Mouse (Mus musculus): ENCODE measurements around the gene Zmym1. TPM values are rescaled to one million over a fixed set of nuclear protein-coding genes. Genes with fewer than 3 reads are reported as not detected.
"Not testable (repeated sequence)": the region's sequence is repeated elsewhere in the genome, so short reads cannot be mapped to it uniquely, and the experiment has no call there.

The Zmym1 gene
- total RNA-seq, 4 experiments from 2014 or later, result 10.6 to 14.6 (median 12.9) TPM

DNA sequence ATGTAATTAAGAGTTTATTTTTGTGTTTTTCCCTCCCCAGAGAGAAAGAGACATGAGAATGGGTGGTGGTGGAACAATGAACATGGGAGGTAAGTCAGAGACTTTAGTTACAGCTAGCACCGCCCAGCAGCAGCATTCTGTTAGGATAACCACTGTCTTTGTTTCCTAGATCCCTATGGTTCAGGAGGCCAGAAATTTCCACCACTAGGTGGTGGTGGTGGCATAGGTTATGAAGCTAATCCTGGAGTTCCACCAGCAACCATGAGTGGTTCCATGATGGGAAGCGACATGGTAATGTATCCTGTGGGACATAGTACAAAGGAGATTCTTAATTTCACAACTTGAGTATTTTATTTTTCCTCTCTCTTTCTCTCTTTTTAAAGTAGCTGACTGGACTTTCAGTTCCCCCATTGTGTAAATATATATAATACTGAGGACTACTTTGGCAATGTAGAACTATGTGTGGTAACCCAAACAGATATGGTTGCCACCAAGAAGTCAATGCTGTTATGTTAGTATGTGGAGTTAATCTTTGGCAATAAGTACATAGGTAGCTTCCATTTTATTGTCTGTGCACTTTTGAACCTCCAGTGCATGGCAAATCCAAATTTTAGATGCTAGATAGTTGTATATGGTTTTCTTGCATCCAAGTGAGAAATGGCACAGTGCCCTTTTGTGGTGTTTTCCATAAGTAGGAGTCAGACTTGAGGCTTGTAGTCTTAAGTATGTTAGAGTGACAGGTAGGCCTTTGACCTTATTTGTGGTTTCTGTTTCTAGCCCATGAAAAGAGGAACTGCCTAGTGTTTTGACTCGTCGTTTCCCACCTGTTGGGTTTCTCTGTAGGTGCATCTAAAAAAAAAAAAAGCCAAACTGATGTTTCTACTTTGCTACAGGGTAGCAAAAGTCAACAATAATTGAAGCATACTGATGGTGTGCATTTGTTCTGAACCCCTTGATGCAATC lies 33.4 kb downstream of the Zmym1 start:
- DNase-seq (ENCODE audit: low spot score in 2 of 2), result no peak

DNA sequence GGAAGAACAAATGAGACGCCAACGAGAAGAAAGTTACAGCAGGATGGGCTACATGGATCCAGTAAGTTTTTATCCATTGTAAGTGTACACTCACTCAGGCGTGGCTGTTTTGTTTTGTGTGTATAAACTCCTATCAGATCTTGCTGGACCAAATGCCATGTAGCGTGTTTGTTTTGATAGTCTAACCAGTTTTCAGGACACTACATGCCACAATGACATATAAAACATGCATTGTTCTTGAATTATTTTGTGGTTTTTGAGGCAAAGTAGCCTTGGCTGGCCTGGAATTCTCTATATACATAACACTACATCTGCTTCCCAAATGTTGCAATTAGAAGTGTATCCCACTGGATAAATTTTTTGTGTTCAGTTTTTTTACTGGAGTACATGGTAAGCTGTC lies 34.1 kb downstream of the Zmym1 start:
- DNase-seq (ENCODE audit: low spot score in 2 of 2), result no peak

DNA sequence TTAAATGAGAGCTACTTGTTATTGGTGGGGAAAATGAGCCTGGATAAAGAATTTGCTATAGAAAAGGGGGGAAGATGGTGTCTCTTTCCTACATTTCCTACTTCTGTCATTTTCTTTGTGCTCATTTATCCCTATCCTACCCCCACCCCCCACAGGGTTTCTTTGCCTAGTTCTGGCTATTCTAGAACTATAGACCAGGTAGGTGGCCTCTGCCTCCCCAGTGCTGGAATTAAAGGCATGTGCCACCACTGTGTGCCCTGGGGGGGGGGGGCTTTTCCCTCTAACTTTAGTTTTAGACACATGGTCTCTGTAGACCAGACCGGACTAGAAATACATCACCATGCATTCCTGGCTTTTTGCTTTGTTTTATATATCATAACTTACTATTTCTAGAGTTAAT lies 36.7 kb downstream of the Zmym1 start:
- DNase-seq (ENCODE audit: low spot score in 2 of 2), result no peak

DNA sequence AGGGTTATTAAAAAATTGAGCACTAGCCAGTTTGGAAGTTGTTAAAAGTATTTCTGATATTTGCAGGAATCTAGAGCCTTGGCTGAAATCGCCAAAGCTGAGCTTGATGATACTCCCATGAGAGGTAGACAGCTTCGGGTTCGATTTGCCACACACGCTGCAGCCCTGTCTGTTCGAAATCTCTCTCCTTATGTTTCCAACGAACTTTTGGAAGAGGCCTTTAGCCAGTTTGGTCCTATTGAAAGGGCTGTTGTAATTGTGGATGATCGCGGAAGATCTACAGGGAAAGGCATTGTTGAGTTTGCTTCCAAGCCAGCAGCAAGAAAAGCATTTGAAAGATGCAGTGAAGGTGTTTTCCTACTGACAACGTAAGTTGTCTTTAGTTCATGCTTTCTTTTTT lies 37.8 kb downstream of the Zmym1 start:
- no peak for DNase-seq (ENCODE audit: low spot score in 2 of 2)

DNA sequence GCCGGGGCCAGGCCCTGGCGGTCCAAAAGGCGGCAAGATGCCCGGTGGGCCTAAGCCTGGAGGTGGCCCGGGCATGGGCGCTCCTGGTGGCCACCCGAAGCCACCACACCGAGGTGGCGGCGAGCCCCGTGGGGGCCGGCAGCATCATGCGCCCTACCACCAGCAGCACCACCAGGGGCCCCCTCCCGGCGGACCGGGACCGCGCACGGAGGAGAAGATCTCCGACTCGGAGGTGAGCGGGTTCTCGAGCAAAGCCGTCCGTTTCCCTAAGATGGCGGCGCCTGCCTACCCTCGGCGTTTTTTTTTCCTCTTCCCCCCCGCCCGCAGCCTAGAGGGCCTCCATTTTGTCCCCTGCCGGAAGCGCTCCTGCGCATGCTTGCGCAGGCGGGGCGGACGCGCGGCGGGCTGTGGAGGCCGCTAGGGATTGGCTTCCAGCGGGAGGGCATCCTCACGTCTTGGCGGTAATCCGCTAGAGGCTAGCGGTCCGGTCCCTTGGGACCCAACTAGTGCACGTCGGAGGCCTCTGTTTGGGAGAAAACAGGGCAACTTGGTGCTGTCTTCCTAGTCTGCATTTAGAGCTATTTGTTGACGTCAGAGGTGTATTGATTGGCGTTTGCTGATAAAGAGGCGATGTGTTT lies 38.8 kb downstream of the Zmym1 start:
- DNase-seq (ENCODE audit: low spot score in 2 of 2), result peak; percentile 65 to 81

DNA sequence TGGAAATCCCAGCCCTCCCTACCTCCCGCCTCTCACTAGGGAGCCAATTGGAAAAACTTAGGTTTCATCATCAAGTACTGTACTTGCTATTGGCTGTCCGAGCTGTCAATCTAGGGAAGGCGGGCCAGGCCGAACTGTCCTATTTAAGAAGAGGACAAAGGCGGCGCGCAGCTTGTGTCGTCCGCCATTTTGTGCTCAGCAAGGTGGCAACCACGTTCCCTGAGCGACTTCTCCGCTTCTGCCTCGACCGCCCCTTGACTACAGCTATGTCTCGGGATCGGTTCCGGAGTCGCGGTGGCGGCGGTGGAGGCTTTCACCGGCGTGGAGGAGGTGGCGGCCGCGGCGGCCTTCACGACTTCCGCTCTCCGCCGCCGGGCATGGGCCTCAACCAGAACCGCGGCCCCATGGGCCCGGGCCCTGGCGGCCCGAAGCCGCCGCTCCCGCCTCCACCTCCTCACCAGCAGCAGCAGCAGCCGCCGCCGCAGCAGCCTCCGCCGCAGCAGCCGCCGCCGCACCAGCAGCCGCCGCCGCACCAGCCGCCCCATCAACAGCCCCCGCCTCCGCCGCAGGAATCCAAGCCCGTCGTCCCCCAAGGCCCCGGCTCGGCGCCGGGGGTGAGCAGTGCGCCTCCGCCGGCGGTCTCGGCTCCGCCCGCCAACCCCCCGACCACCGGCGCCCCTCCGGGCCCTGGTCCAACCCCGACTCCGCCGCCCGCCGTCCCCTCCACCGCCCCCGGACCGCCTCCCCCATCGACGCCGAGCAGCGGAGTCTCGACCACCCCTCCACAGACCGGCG lies 39.6 kb downstream of the Zmym1 start, which contains the start of gene Sfpq:
Sfpq (plus strand) TSS at position 174 of the 795 bp plus-strand sequence.
- peak; percentile 97 to 100 for DNase-seq (ENCODE audit: low spot score in 2 of 2)

DNA sequence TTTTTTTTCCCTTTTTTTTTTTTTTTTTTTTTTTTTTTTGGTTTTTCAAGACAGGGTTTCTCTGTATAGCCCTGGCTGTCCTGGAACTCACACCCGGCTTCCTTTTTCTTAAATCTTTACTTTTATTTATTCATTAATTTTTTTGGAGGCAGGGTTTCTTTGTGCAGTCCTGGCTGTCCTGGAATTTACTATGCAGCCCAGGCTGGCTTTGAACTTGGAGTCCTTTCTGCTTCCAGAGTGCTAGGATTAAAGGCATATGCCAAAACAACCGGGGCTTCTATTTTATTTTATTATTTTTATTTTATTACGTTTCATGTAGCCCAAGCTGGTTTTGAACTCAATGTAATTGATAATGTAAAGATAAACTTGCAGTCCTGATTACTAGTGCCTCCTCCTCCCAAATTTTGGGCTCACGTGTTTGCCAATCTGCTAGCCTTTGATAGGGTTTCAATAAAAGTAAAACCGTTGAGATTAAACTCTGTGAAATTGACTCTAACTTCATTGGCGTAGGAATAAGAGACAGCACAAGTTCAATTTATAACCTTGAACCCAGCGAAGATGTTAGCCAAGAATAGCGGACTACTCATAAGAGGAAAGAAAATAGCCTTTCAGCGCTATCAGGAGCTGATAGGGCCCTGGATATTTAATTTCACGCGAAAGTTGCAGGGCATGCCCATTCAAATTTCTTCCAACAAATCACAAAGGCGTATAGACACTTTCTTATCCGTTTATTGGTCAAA lies 40.4 kb downstream of the Zmym1 start:
- no peak for DNase-seq (ENCODE audit: low spot score in 2 of 2)

DNA sequence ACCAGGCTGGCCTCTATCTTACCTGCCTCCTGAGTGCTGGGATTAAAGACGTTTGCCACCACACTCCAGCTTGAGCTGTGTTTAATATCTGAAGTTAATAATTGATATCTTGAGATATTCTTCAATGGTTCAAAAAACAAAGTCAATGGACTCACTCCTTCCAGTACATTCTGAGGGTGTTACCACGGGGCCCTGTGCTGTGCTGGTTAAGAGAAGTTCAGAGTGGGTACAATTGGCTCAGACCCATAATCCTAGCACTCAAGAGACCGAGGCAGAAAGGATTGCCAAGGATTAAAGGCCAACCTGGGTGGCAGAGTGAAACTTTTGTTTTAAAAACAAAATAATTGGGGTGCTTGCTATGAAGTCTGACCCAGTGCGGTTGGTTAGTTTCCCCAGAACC lies 44.6 kb downstream of the Zmym1 start:
- no peak for DNase-seq (ENCODE audit: low spot score in 2 of 2)

DNA sequence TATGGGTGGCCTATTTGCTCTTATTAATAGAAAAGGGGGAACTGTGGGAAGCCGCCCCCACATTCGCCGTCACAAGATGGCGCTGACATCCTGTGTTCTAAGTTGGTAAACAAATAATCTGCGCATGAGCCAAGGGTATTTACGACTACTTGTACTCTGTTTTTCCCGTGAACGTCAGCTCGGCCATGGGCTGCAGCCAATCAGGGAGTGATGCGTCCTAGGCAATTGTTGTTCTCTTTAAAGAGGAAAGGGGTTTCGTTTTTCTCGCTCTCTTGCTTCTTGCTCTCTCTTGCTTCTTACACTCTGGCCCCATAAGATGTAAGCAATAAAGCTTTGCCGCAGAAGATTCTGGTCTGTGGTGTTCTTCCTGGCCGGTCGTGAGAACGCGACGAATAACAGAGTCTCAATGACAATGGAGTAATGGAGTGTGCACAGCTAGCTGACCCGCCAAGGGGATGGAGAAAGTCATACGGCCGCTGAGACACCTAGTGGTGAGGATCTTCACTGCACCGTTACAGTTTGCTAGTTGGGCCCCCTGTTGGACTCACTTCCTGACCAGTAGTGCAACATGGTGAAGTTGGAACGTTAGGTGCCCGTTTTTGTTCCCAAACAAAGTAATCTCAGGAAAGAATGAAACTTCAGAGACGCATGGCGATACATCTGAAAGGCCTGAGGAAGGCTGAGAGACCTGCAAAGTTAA lies 45.5 kb downstream of the Zmym1 start:
- peak; percentile 63 to 73 for DNase-seq (ENCODE audit: low spot score in 2 of 2)

DNA sequence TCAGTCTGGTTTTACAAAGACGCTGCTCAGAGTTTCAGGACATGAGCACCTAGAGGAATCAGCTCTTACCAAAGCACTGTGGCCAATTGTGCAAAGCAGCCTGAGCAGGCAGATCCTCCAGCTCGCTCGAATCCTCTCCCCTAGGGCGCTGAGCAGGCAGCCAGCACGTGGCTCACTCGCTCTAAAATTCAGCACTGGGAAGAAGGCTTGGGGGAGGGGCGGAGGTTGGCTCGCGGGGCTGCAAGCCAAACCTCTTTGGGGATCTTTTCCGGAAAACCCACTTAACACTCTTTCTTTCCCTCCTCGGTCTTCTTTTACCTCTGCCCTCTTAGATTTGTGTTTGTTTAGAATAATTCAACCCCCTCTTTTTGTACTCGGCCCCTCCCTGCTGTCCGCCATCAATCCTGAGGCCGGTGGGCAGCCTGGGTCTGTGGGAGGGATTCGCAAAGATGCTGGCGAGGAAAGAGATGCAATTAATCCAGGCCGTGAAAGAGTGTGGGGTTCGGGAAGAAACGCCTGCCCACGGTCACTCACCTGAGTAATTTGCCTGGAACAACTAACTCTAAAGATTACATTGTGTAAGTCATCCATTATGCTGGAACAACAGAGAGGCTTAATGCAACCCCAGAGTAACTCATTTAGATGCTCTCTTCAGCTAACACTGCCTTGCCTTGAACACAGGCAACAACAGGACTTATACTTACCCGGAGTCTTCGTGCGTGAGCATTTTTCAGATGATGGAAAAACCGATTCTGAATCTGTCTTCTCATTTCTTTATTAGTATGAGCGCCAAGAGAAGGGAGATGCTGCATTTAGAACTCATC lies 55.6 kb downstream of the Zmym1 start:
- peak; percentile 46 to 57 for DNase-seq (ENCODE audit: low spot score in 2 of 2)

DNA sequence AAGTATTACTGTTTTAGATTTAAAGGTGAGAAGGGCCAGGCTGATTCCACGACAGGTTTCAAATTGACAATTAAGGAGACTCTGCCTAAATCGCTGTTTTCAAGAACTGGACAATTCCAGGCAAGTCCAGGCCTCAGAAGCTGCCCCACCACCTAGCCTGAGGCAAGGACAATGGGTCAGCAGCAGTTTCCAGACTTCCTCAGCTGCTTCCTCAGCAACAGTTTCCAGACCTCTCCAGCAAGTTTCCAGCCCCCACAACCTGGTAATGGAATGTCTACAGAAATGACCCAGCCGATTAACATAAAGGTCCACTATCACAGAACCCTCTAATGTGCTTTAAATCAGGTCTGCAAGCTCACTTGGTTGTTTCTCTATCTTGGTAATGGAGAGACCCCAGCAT lies 56.6 kb downstream of the Zmym1 start:
- no peak for DNase-seq (ENCODE audit: low spot score in 2 of 2)

DNA sequence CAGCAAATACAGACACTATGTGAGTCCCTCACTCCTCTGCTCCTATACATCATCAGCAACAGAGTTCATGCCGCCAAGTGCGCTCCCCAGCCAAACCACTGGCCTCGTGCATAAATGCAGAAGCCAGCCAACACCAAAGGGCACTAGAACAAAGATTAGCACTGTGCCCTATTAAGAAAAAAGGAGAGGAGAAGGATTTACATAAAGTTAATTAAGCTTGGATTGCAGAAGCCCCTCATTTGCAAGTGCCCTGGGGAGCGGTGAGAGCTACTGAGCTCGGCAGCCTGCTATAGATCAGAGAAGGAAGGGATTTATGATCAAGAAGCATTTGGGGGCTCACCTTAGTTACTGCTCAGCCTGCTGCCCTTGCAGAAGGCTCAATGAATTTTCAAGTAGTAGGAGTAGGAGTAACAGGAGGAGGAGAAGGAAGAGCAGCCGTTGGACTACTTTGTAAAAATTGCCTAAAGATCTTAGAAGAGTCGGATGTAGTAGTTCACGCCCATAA lies 60.3 kb downstream of the Zmym1 start:
- no peak for DNase-seq (ENCODE audit: low spot score in 2 of 2)

DNA sequence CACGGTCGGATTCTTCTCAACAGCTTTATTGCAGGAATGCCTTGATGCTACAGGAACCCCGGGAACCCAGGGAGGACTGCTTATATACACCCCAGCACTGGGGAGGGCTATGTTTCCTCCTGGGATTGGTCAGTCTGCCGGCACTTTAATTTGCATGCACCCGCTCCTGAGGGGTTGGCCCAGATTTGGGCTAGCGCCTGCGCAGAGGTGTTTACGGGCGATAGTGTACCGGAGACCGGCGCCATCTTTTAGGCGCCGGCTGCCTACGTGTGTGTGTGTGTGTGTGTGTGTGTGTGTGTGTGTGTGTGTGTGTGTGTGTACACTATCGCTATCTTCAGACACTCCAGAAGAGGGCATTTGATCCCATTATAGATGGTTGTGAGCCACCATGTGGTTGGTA lies 61.6 kb downstream of the Zmym1 start:
- DNase-seq (ENCODE audit: low spot score in 2 of 2), result not testable (repeated sequence)

Other genes with a start within 250 kb of the Zmym1 start
- 10 to 100 TPM; 52.1 to 61.7 (median 57.4) TPM for gene Zmym4, start 93.0 kb downstream of the Zmym1 start, total RNA-seq (2022)
- 100 to 1,000 TPM; 156 to 207 (median 198) TPM for gene Sfpq, start 39.8 kb downstream of the Zmym1 start, total RNA-seq (2022)
- gene Zmym6, start 16.2 kb upstream of the Zmym1 start, total RNA-seq (2022), result 10 to 100 TPM; 29.7 to 41.0 (median 36.2) TPM
- gene Tmem35b, start 62.5 kb upstream of the Zmym1 start, total RNA-seq (2022), result 1 to 10 TPM; 3.4 to 5.7 (median 4.2) TPM
- gene Dlgap3, start 108.1 kb upstream of the Zmym1 start, total RNA-seq (2022), result 100 to 1,000 TPM; 313 to 384 (median 344) TPM
- gene Smim12, start 182.6 kb upstream of the Zmym1 start, total RNA-seq (2022), result 10 to 100 TPM; 56.2 to 58.6 (median 58.4) TPM

Data from left cerebral cortex, adult 8-10 months (tissue).